Mouse (Mus musculus) MEL (cell line): ENCODE data around the gene S100b. TPM values are rescaled to one million over a fixed set of nuclear protein-coding genes. Genes with fewer than 3 reads are reported as not detected.

Experiments used
- DNase-seq: peaks from one replicate; pipeline ENCODE4 v3.0.0; 2011; ENCODE audit warnings: low read depth, low spot score
- H3K27ac ChIP-seq: 2 replicates; pipeline ENCODE4 v1.5.1; 2012; ENCODE audit warnings: low read depth, mild to moderate bottlenecking, control low read depth, low read length, moderate library complexity; ENCODE audit not compliant: control insufficient read depth
- H3K27me3 ChIP-seq, 2 experiments: fragments of 150-350 bp in 1 of 2; sonication (generic) in 1 of 2; 2 replicates each; pipeline ENCODE4 v1.6.1; 2012; ENCODE audit warnings: low read length in 2 of 2, mild to moderate bottlenecking in 2 of 2, improper control_type of control experiment in 1 of 2, moderate library complexity in 1 of 2; ENCODE audit not compliant: insufficient read depth in 2 of 2, control insufficient read depth in 1 of 2
- H3K36me3 ChIP-seq, 2 experiments: 2 replicates each; pipeline ENCODE4 v1.6.1; 2012 to 2014; ENCODE audit warnings: low read length in 2 of 2, improper control_type of control experiment in 1 of 2, inconsistent platforms in 1 of 2, mild to moderate bottlenecking in 1 of 2; ENCODE audit not compliant: insufficient read depth in 2 of 2, control insufficient read depth in 1 of 2
- H3K4me1 ChIP-seq, 2 experiments: fragments of 150-350 bp in 1 of 2; sonication (generic) in 1 of 2; 2 replicates each; pipeline ENCODE4 v1.6.1; 2012; ENCODE audit warnings: low read length in 2 of 2, improper control_type of control experiment in 1 of 2, mild to moderate bottlenecking in 1 of 2; ENCODE audit not compliant: insufficient read depth in 2 of 2, control insufficient read depth in 1 of 2
- H3K4me3 ChIP-seq, 2 experiments: fragments of 150-350 bp in 1 of 2; sonication (generic) in 1 of 2; 2 replicates each; pipeline ENCODE4 v1.5.1; 2012; ENCODE audit warnings: low read depth in 2 of 2, low read length in 2 of 2, mild to moderate bottlenecking in 2 of 2, moderate library complexity in 2 of 2, control low read depth in 1 of 2, improper control_type of control experiment in 1 of 2; ENCODE audit not compliant: control insufficient read depth in 1 of 2, insufficient read depth in 1 of 2
- H3K79me2 ChIP-seq: 2 replicates; pipeline ENCODE4 v1.6.1; 2012; ENCODE audit warnings: mild to moderate bottlenecking, low read length, moderate library complexity; ENCODE audit not compliant: control insufficient read depth, poor library complexity, insufficient read depth
- H3K9ac ChIP-seq: 2 replicates; pipeline ENCODE4 v1.6.1; 2012; ENCODE audit warnings: low read depth, mild to moderate bottlenecking, control low read depth, low read length, moderate library complexity; ENCODE audit not compliant: control insufficient read depth, poor library complexity, severe bottlenecking
- H3K9me3 ChIP-seq: fragments of 150-350 bp; sonication (generic); replicated peaks from 2 replicates; pipeline ENCODE4 v1.6.1; 2012; ENCODE audit warnings: mild to moderate bottlenecking, low read length, improper control_type of control experiment, moderate library complexity; ENCODE audit not compliant: insufficient read depth
- BHLHE40 ChIP-seq: IDR thresholded peaks from 2 replicates; pipeline ENCODE4 v1.6.1; 2012; ENCODE audit warnings: low read depth, mild to moderate bottlenecking, inconsistent platforms, low read length, improper control_type of control experiment, borderline replicate concordance
- CHD1 ChIP-seq: IDR thresholded peaks from 2 replicates; pipeline ENCODE4 v1.6.1; 2012; ENCODE audit warnings: low read depth, mild to moderate bottlenecking, inconsistent platforms, low read length, improper control_type of control experiment
- CHD2 ChIP-seq: IDR thresholded peaks from 2 replicates; pipeline ENCODE4 v1.6.1; 2011; ENCODE audit warnings: low read length, improper control_type of control experiment
- CTCF ChIP-seq, 3 experiments: IDR thresholded peaks in 2 of 3; conservative IDR thresholded peaks in 1 of 3; 2 replicates each; pipeline ENCODE4 v1.5.1; 2011 to 2012; ENCODE audit warnings: low read length in 3 of 3, low read depth in 2 of 3, mild to moderate bottlenecking in 2 of 3, improper control_type of control experiment in 1 of 3, inconsistent platforms in 1 of 3, mixed read lengths in 1 of 3, moderate library complexity in 1 of 3; ENCODE audit not compliant: control insufficient read depth in 1 of 3, insufficient read depth in 1 of 3, poor library complexity in 1 of 3, severe bottlenecking in 1 of 3
- EP300 ChIP-seq, 2 experiments: IDR thresholded peaks; 2 replicates each; pipeline ENCODE4 v1.6.1; 2011; ENCODE audit warnings: improper control_type of control experiment in 2 of 2, low read length in 2 of 2, low read depth in 1 of 2, mild to moderate bottlenecking in 1 of 2
- ETS1 ChIP-seq: IDR thresholded peaks from 2 replicates; pipeline ENCODE4 v1.6.1; 2012; ENCODE audit warnings: low read depth, mild to moderate bottlenecking, inconsistent platforms, low read length, improper control_type of control experiment, moderate library complexity
- GABPA ChIP-seq: IDR thresholded peaks from 2 replicates; pipeline ENCODE4 v1.6.1; 2012; ENCODE audit warnings: low read depth, mild to moderate bottlenecking, inconsistent platforms, low read length, improper control_type of control experiment, moderate library complexity
- KAT2A ChIP-seq: conservative IDR thresholded peaks from 2 replicates; pipeline ENCODE4 v1.6.1; 2012; ENCODE audit warnings: low read depth, low read length, improper control_type of control experiment, inconsistent platforms
- MAX ChIP-seq: IDR thresholded peaks from 2 replicates; pipeline ENCODE4 v1.6.1; 2011; ENCODE audit warnings: low read length, improper control_type of control experiment
- MAZ ChIP-seq: IDR thresholded peaks from 2 replicates; pipeline ENCODE4 v1.6.1; 2012; ENCODE audit warnings: low read depth, mild to moderate bottlenecking, inconsistent platforms, low read length, improper control_type of control experiment
- MXI1 ChIP-seq: IDR thresholded peaks from 2 replicates; pipeline ENCODE4 v1.6.1; 2011; ENCODE audit warnings: mild to moderate bottlenecking, low read depth, low read length, improper control_type of control experiment
- MYC ChIP-seq: IDR thresholded peaks from 2 replicates; pipeline ENCODE4 v1.6.1; 2011; ENCODE audit warnings: low read depth, mild to moderate bottlenecking, low read length, improper control_type of control experiment, moderate library complexity
- NELFE ChIP-seq: IDR thresholded peaks from 2 replicates; pipeline ENCODE4 v1.6.1; 2011; ENCODE audit warnings: low read depth, low read length, improper control_type of control experiment
- NRF1 ChIP-seq: IDR thresholded peaks from 2 replicates; pipeline ENCODE4 v1.6.1; 2014; ENCODE audit warnings: low read depth, mild to moderate bottlenecking, inconsistent platforms, low read length, improper control_type of control experiment, moderate library complexity; ENCODE audit not compliant: poor library complexity, insufficient read depth, severe bottlenecking
- RAD21 ChIP-seq: IDR thresholded peaks from 2 replicates; pipeline ENCODE4 v1.6.1; 2011; ENCODE audit warnings: mild to moderate bottlenecking, low read depth, low read length, improper control_type of control experiment
- TAL1 ChIP-seq: IDR thresholded peaks from 2 replicates; pipeline ENCODE4 v1.6.1; 2012; ENCODE audit warnings: mild to moderate bottlenecking, inconsistent platforms, low read length, moderate library complexity, mixed read lengths
- TCF12 ChIP-seq: IDR thresholded peaks from 2 replicates; pipeline ENCODE4 v1.6.1; 2014; ENCODE audit warnings: low read depth, mild to moderate bottlenecking, inconsistent platforms, low read length, improper control_type of control experiment, moderate library complexity
- ZKSCAN1 ChIP-seq: IDR thresholded peaks from 2 replicates; pipeline ENCODE4 v1.6.1; 2012; ENCODE audit warnings: low read depth, mild to moderate bottlenecking, inconsistent platforms, low read length, improper control_type of control experiment, moderate library complexity
- ZMIZ1 ChIP-seq: IDR thresholded peaks from 2 replicates; pipeline ENCODE4 v1.6.1; 2012; ENCODE audit warnings: low read depth, mild to moderate bottlenecking, inconsistent platforms, low read length, improper control_type of control experiment, moderate library complexity
- polyA plus RNA-seq, 2 experiments: library from polyadenylated mRNA; stranded (reverse) in 1 of 2; unstranded in 1 of 2; fragments of >175 nt in 1 of 2; fragments of >200 nt in 1 of 2; gene quantifications; 2 replicates each; pipeline versions ENCODE4 v1.2.1 to v1.2.4; 2012; ENCODE audit warnings: low replicate concordance in 2 of 2, low read depth in 1 of 2; ENCODE audit not compliant: insufficient read length in 2 of 2, insufficient read depth in 1 of 2, missing spikeins in 1 of 2
- total RNA-seq: library from RNA; depleted of rRNA; stranded (reverse); fragments of 300-350 nt; gene quantifications from 2 replicates; pipeline ENCODE4 v1.2.3, GENCODE M21; 2012

S100b gene
- total and polyA plus RNA-seq, 3 experiments, result not detected

DNA sequence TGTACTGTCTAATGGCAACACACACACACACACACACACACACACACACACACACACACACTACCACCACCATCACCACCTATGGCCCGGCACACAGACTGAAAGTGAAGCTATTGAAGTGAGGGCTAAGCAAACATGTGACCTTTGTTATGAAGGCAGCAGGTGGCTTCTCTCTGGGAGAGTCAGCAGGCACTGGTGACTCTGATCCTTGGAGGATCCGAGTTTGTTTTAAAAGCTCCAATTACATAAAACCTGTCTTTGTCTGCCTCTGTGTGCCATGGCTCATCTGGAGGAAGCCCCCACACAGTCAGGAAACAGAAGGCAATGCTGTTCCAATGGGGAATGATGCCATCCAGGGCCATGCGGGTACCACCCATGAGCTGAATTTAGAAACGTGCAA lies 7.1 kb upstream of the S100b start:
- H3K4me3 ChIP-seq, result no peak overlapping the region
- TF ChIP-seq ZMIZ1 (no peak), EP300 (IDR thresholded peaks at IDR 0.05; ENCODE audit: low read depth in 1 of 2, low read length in 2 of 2) (no peak), NELFE (no peak), GABPA (no peak), TAL1 (no peak)
- peaks cover 0 to 2% of the 10 kb centered on the region in 2 experiments; a peak in 2 of 4 replicates for H3K27me3 ChIP-seq
- no peaks in the 10 kb centered on the region for H3K36me3 ChIP-seq
- DNase-seq, result no peak
- no peaks in the 10 kb centered on the region for H3K4me1 ChIP-seq
- no peaks in the 10 kb centered on the region for H3K79me2 ChIP-seq
- no peak overlapping the region for H3K27ac ChIP-seq
- no peak overlapping the region for H3K9ac ChIP-seq
- no peaks in the 10 kb centered on the region for H3K9me3 ChIP-seq

DNA sequence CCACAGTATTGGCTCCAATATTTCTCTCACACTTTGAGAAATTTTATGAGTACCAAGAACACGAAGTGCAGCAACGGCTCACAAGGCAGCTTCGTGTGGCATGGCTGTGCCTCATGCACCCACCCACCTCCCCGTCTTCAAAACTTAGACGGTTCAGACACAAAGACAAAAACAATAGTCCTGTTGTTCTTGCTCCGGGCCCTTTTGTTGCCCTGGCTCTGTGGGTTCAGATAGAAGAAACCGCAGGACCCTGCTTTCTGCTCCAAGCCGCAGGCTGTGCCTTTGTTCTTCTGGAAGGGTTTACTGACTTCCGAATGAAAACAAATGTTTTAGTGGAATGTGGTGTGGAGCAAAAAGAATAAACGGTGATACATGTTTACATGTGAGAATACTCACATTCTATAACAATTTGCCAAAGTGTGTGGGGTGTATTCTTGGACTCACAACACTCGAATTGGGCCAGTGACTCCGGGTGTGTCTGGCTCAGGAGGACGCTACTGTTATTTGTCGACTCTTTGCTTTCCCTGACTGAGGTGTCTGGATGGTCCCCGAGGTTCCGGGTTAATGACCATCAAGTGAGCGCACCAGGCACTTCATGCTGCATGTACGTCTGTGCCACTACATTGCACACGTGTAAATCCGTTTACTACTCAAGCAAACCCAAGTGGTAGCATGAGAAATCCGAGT lies 5.5 kb upstream of the S100b start:
- Histone ChIP-seq H3K79me2 (no peaks in the 10 kb centered on the region), H3K36me3 (no peaks in the 10 kb centered on the region), H3K4me1 (no peaks in the 10 kb centered on the region), H3K9me3 (no peaks in the 10 kb centered on the region), H3K27ac (no peak overlapping the region), H3K27me3 (peaks cover 0 to 2% of the 10 kb centered on the region in 2 experiments; a peak in 2 of 4 replicates), H3K9ac (no peak overlapping the region), H3K4me3 (no peak overlapping the region)
- TF ChIP-seq MYC, result no peak
- TF ChIP-seq KAT2A, result no peak
- TF ChIP-seq ZKSCAN1, result no peak
- no peak for TF ChIP-seq ZMIZ1
- no peak for TF ChIP-seq GABPA
- no peak for TF ChIP-seq ETS1
- no peak for TF ChIP-seq NRF1
- no peak for TF ChIP-seq NELFE
- no peak for TF ChIP-seq RAD21
- no peak for TF ChIP-seq TCF12
- no peak for TF ChIP-seq BHLHE40
- no peak for TF ChIP-seq MAX
- no peak for TF ChIP-seq CTCF (IDR thresholded peaks at IDR 0.05 in 2 of 3, conservative IDR thresholded peaks at IDR 0.05 in 1 of 3; ENCODE audit: control insufficient read depth in 1 of 3, insufficient read depth in 1 of 3, low read depth in 2 of 3, low read length in 3 of 3, poor library complexity in 1 of 3, severe bottlenecking in 1 of 3)
- TF ChIP-seq CHD2, result no peak
- TF ChIP-seq MAZ, result no peak
- TF ChIP-seq EP300 (IDR thresholded peaks at IDR 0.05; ENCODE audit: low read depth in 1 of 2, low read length in 2 of 2), result no peak
- no peak for TF ChIP-seq MXI1
- TF ChIP-seq CHD1, result no peak
- no peak for DNase-seq
